ENCODE assay signal across 8 mouse cellular contexts in the genomic region with DNA sequence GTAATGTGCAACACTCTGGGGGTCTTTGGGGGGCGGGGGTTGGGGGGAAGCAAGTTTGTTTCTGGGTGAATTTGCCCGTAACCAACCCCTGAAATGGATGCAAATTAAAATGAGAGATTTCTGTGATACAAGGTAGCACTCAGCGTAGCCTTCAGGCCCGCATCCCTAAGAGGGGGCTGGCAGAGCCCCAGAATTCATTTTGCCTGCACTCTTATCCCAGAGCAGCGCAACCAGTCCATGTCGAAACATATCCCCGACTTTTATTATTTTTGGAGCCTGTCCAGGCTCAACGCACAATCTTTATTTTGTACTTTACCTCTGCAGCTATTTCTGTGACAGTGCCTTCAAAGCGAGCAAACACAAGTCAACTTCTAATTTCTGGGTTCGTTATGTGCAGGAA.
DNase-seq lines count a peak whose midpoint lies in the region; ATAC-seq and TF ChIP-seq lines count a peak whose summit lies in the region.

No protein-coding gene starts in this region.

- H3K27me3 ChIP-seq in embryonic facial prominence, embryonic 15.5 days: no peaks in the 10 kb centered on the region
- no peaks in the 10 kb centered on the region for H3K27me3 ChIP-seq in hindbrain, embryonic 13.5 days
- H3K27me3 ChIP-seq in midbrain, postnatal 0 days (ENCODE audit: insufficient read depth, low read length): no peaks in the 10 kb centered on the region

- H3K4me2 ChIP-seq in embryonic facial prominence, embryonic 15.5 days (replicated peaks): peak overlapping the region; percentile 52
- peak overlapping the region; percentile 50 for H3K4me2 ChIP-seq in hindbrain, embryonic 13.5 days
- H3K4me2 ChIP-seq in midbrain, postnatal 0 days (ENCODE audit: low read depth, low read length, poor library complexity, severe bottlenecking): peak overlapping the region; percentile 54

- WGBS in embryonic facial prominence, embryonic 15.5 days: 26% methylated on average over 10 of the region's 10 CpGs
- 61% methylated on average over 10 of the region's 10 CpGs for WGBS in hindbrain, embryonic 13.5 days
- WGBS in midbrain, postnatal 0 days: 28% methylated on average over 10 of the region's 10 CpGs

- H3K9me3 ChIP-seq in embryonic facial prominence, embryonic 15.5 days (replicated peaks): no peaks in the 10 kb centered on the region
- no peaks in the 10 kb centered on the region for H3K9me3 ChIP-seq in hindbrain, embryonic 13.5 days
- H3K9me3 ChIP-seq in midbrain, postnatal 0 days (ENCODE audit: low read length): no peaks in the 10 kb centered on the region

- intact Hi-C loops in left cerebral cortex, adult 2 months (cut with DNase I): no loop called here

- H3K9ac ChIP-seq in embryonic facial prominence, embryonic 15.5 days: no peak overlapping the region
- H3K9ac ChIP-seq in hindbrain, embryonic 13.5 days: no peak overlapping the region
- H3K9ac ChIP-seq in midbrain, postnatal 0 days (replicated peaks; ENCODE audit: low read length, poor library complexity, severe bottlenecking): peak overlapping the region; percentile 46; the same call in 1 of the 2 replicates

- H3K36me3 ChIP-seq in embryonic facial prominence, embryonic 15.5 days: no peaks in the 10 kb centered on the region
- no peaks in the 10 kb centered on the region for H3K36me3 ChIP-seq in hindbrain, embryonic 13.5 days
- H3K36me3 ChIP-seq in midbrain, postnatal 0 days (ENCODE audit: insufficient read depth, low read length): no peaks in the 10 kb centered on the region

- no peak for TF ChIP-seq CTCF in midbrain, postnatal 0 days (IDR thresholded peaks at IDR 0.05)
- TF ChIP-seq CTCF in left cerebral cortex, adult 2 months (IDR thresholded peaks at IDR 0.05): no peak

- peak; percentile 12 to 25 for DNase-seq in layer of hippocampus, postnatal 10 days (ENCODE audit: low spot score in 2 of 2)
- no peak for DNase-seq in layer of hippocampus, adult 9-11 months
- DNase-seq in midbrain, postnatal 0 days (ENCODE audit: low spot score): no peak
- no peak for DNase-seq in gastrocnemius, postnatal 25 days
- DNase-seq in B cell, adult 2 months: no peak
- DNase-seq in left cerebral cortex, adult 2 months (ENCODE audit: extremely low spot score in 1 of 2, low spot score in 2 of 2): no peak

- peak overlapping the region; percentile 27; the same call in 1 of the 2 replicates for H3K4me3 ChIP-seq in embryonic facial prominence, embryonic 15.5 days (replicated peaks)
- peak overlapping the region; percentile 25; the same call in 1 of the 2 replicates for H3K4me3 ChIP-seq in hindbrain, embryonic 13.5 days
- H3K4me3 ChIP-seq in midbrain, postnatal 0 days (ENCODE audit: low read depth, low read length): 0 out of 2 replicates have a peak overlapping the region, but pooled peaks have one; percentile 17
- no peak overlapping the region for H3K4me3 ChIP-seq in left cerebral cortex, adult 2 months

- H3K4me1 ChIP-seq in embryonic facial prominence, embryonic 15.5 days: peaks cover 7% of the 10 kb centered on the region; the same call in 1 of the 2 replicates
- peaks cover 25% of the 10 kb centered on the region for H3K4me1 ChIP-seq in hindbrain, embryonic 13.5 days (replicated peaks)
- H3K4me1 ChIP-seq in midbrain, postnatal 0 days (ENCODE audit: insufficient read depth, low read length): peaks cover 7% of the 10 kb centered on the region

- no peak overlapping the region for H3K27ac ChIP-seq in embryonic facial prominence, embryonic 15.5 days (replicated peaks)
- H3K27ac ChIP-seq in hindbrain, embryonic 13.5 days: no peak overlapping the region
- H3K27ac ChIP-seq in midbrain, postnatal 0 days (ENCODE audit: low read depth, low read length): no peak overlapping the region
- H3K27ac ChIP-seq in left cerebral cortex, adult 2 months: no peak overlapping the region

- no peak for ATAC-seq in embryonic facial prominence, embryonic 15.5 days (ENCODE audit: insufficient number of reproducible peaks, low FRiP score, low TSS enrichment, low read depth)
- ATAC-seq in hindbrain, embryonic 13.5 days (ENCODE audit: low FRiP score): no peak; the same call in 1 of the 2 replicates
- 0 out of 2 replicates have a peak, but pooled peaks have one; percentile 31 for ATAC-seq in midbrain, postnatal 0 days (ENCODE audit: low FRiP score)

Comparison
In these comparisons a context has a peak if more than half of its experiments do, and no peak if none do; other contexts are left out.
1. DNase-seq: peak in layer of hippocampus, postnatal 10 days (2 of 2); none in layer of hippocampus, adult 9-11 months (single experiment), midbrain, postnatal 0 days (single experiment), gastrocnemius, postnatal 25 days (single experiment), B cell, adult 2 months (0 of 2) and left cerebral cortex, adult 2 months (0 of 2).
2. Peak in every context shown above with its lines, with median percentiles within 50 percentile points of each other: H3K4me2 ChIP-seq.